Mouse (Mus musculus) lung, postnatal 14 days (tissue): ENCODE measurements around the gene Pdzd4.

ENCODE experiments used
- DNase-seq: peaks from one replicate; pipeline ENCODE4 v3.0.0; 2021

The Pdzd4 gene

DNA sequence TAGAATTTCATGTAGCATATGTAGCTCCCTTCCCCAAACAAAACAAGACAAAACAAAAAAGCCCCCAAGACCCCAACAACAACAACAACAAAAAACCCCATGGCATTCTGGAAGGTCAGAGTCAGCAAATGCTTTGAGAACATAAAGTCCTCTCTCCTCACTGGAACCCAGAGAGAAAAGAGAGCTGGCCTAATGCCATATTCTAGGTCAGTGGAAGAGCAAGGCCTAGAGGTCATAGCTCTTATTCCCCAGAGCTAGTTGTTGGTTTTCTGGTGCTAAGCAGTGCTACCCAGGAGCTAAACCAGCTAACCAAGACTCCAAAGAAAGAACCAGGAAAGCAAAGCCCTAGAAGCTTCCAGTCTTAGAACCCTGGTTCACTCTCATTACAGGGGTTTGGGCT, 39.1 kb downstream of the Pdzd4 start:
- no peak for DNase-seq

- no peak for DNase-seq
Measured at GRCm38 (mm10) chrX:73782227-73782626, 42.5 kb downstream of the Pdzd4 start.

DNA sequence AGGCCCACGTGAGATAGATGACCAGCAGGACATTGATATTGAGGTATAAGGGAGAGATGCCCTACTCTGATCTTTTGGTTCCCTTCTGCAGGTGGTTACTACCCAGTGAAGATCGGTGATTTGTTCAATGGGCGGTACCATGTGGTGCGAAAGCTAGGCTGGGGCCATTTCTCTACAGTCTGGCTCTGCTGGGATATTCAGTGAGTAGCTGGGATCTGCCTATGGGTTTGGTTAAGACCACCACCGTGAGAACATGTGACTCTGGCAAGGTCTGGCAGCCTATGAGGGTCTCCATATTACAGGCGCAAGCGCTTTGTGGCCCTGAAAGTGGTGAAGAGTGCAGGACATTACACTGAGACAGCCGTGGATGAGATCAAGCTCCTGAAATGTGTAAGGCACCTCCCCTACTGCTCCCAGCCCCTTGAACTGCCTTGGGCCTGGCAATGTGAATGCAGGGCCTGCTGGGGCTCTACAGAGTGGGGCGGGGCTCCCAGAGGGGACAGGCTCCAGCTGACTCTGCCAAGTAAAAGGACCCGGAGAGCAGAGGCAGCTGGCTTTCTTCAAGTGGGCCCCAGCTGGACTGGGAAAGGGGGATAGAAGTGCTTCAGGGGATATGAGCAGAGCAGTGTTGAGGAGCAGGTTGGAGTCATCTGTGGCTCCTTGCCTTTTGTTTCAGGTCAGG, 49.8 kb downstream of the Pdzd4 start:
- peak; percentile 16 for DNase-seq

GRCm38 (mm10) chrX:73774168-73774760, 50.5 kb downstream of the Pdzd4 start, which contains the start of gene Srpk3:
Srpk3 (plus strand) TSS chrX:73774405.
- peak; percentile 5 for DNase-seq

DNA sequence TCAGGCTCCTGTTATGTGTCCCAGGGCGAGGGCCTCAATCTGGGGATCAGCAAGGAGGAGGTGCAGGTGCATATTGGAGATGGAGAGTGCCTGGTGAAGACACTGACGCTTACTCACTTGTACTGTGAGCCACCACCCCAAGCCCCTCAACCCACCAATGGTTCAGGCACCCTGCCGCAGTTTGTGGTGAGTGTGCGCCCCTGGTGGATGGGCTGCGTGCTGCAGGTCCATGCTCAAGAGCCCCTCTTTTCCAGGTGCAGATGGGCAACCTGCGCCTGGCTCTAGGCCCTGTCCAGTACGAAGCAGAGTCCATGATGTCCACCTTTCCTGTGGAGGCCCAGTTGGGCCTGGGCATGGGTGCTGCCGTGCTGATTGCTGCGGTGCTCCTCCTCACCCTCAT, 57.5 kb downstream of the Pdzd4 start:
- peak; percentile 27 for DNase-seq

DNA sequence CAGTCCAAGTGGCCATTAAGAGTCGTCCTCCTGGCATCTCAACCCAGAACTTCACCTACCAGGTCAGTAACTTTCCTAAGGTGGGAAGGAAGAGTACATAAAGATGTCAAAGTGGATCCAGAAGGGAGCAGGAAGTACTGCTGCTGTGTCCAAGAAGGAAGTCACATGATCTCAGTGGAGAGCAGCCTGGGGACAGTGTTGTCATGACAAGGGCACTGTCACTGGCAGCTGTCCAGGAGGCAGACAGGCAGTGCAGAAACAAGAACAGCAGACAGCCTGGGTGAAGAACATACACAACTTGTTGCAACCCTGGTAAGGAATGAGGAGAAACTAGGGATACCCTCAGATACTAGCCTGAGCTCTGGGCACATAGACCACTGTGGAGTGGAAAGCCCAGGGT, 59.5 kb downstream of the Pdzd4 start:
- peak; percentile 70 for DNase-seq

DNA sequence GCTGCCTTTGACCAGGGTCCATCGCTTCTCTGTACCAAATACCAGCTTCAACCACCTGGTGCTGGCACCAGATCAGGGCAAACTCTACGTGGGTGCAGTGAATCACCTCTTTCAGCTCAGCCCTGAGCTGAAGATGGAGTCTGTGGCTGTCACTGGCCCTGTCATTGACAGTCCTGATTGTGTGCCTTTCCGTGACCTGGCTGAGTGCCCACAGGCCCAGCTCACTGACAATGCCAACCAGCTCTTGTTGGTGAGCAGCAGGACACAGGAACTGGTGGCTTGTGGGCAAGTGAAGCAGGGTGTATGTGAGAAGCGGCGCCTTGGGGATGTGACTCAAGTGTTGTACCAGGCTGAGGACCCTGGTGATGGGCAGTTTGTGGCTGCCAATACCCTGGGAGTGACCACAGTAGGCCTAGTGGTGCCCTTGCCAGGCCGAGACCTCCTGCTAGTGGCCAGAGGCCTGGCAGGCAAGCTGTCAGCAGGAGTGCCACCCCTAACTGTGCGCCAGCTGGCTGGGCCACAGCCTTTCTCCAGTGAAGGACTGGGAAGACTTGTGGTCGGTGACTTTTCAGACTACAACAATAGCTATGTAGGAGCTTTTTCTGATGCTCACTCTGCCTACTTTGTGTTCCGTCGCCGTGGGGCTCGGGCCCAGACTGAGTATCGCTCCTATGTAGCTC, 66.0 kb downstream of the Pdzd4 start:
- DNase-seq: no peak

- DNase-seq: no peak
Measured at GRCm38 (mm10) chrX:73756334-73757140, 68.2 kb downstream of the Pdzd4 start, which contains the start of gene Plxnb3. Plxnb3 (plus strand) TSS chrX:73757090.

- DNase-seq: no peak
Measured at GRCm38 (mm10) chrX:73748977-73749376, 75.8 kb downstream of the Pdzd4 start.

GRCm38 (mm10) chrX:73744774-73745481, 79.8 kb downstream of the Pdzd4 start:
- DNase-seq: no peak
